Mouse (Mus musculus) stomach, postnatal 0 days (tissue): ENCODE data around the gene Ptdss2.

Source experiments
- CTCF ChIP-seq: IDR thresholded peaks from 2 replicates; pipeline ENCODE4 v1.5.1; 2016; ENCODE audit warnings: antibody characterized with exemption, low read depth, mild to moderate bottlenecking, moderate library complexity
- EP300 ChIP-seq: optimal IDR thresholded peaks from 2 replicates; pipeline ENCODE3; 2016; ENCODE audit warnings: antibody characterized with exemption

- TF ChIP-seq CTCF, result no peak
- no peak for TF ChIP-seq EP300
These were observed 4.5 kb upstream of the Ptdss2 start, which contains the start of gene Ano9 for GRCm38 (mm10) chr7:141117636-141118035.
